Mouse (Mus musculus) brain, embryonic 14.5 days (tissue): Measurements from ENCODE around the gene Lhfpl2. TPM values are rescaled to one million over a fixed set of nuclear protein-coding genes. Genes with fewer than 3 reads are reported as not detected.

Source experiments
- DNase-seq: peaks from one replicate; pipeline ENCODE4 v3.0.0-alpha.2; 2011; ENCODE audit warnings: low read depth
- CTCF ChIP-seq: fragments of 200-500 bp; IDR thresholded peaks from 2 replicates; pipeline ENCODE4 v1.5.1; 2012; ENCODE audit warnings: inconsistent platforms, mild to moderate bottlenecking, moderate library complexity, borderline replicate concordance; ENCODE audit not compliant: insufficient read depth, insufficient read length; ENCODE audit errors: extremely low read depth
- POLR2A ChIP-seq: fragments of 200-500 bp; IDR thresholded peaks from 2 replicates; pipeline ENCODE4 v1.6.1; 2012; ENCODE audit warnings: mild to moderate bottlenecking, inconsistent platforms, borderline replicate concordance; ENCODE audit not compliant: poor library complexity, insufficient read depth, insufficient read length, severe bottlenecking; ENCODE audit errors: extremely low read depth
- polyA plus RNA-seq: library from polyadenylated mRNA; depleted of rRNA; stranded (reverse); fragments of >200 nt; gene quantifications from 2 replicates; pipeline ENCODE4 v1.2.3, GENCODE M21; 2012

Lhfpl2 gene
- polyA plus RNA-seq, 1 experiment: 19.3 TPM

GRCm38 (mm10) chr13:94115476-94115875, 57.9 kb downstream of the Lhfpl2 start:
- TF ChIP-seq CTCF: no peak
- TF ChIP-seq POLR2A: no peak
- no peak for DNase-seq

GRCm38 (mm10) chr13:94116705-94117410, 59.3 kb downstream of the Lhfpl2 start:
- no peak for DNase-seq
- TF ChIP-seq POLR2A: no peak
- no peak for TF ChIP-seq CTCF

- no peak for TF ChIP-seq CTCF
- no peak for DNase-seq
These were observed 59.9 kb downstream of the Lhfpl2 start for GRCm38 (mm10) chr13:94117522-94117921.

- DNase-seq: no peak
- TF ChIP-seq POLR2A: no peak
- peak; percentile 14; the same call in 1 of the 2 replicates for TF ChIP-seq CTCF
These were observed 60.5 kb downstream of the Lhfpl2 start for GRCm38 (mm10) chr13:94118091-94118490.

- TF ChIP-seq POLR2A (no peak), CTCF (no peak)
- DNase-seq: no peak
These were observed 61.7 kb downstream of the Lhfpl2 start for GRCm38 (mm10) chr13:94119309-94119708.

- no peak for DNase-seq
- TF ChIP-seq POLR2A (no peak), CTCF (no peak)
These were observed 65.4 kb downstream of the Lhfpl2 start for GRCm38 (mm10) chr13:94122703-94123592.

- no peak for DNase-seq
- TF ChIP-seq CTCF: no peak
- TF ChIP-seq POLR2A: no peak
These were observed 72.8 kb downstream of the Lhfpl2 start for GRCm38 (mm10) chr13:94130394-94130793.

- TF ChIP-seq CTCF (no peak), POLR2A (no peak)
- no peak for DNase-seq
These were observed 73.5 kb downstream of the Lhfpl2 start for GRCm38 (mm10) chr13:94131135-94131534.

- no peak for DNase-seq
These were observed 74.8 kb downstream of the Lhfpl2 start for GRCm38 (mm10) chr13:94132187-94132995.

GRCm38 (mm10) chr13:94134646-94135045, 77.0 kb downstream of the Lhfpl2 start:
- DNase-seq: no peak
- TF ChIP-seq CTCF: no peak
- no peak for TF ChIP-seq POLR2A

More at GRCm38 (mm10) chr13:94132187-94132995, 74.8 kb downstream of the Lhfpl2 start:
- TF ChIP-seq CTCF: no peak
- no peak for TF ChIP-seq POLR2A

- TF ChIP-seq POLR2A (no peak), CTCF (no peak)
- DNase-seq: no peak
These were observed 77.6 kb downstream of the Lhfpl2 start for GRCm38 (mm10) chr13:94135180-94135579.

GRCm38 (mm10) chr13:94139713-94140445, 82.3 kb downstream of the Lhfpl2 start:
- no peak for TF ChIP-seq POLR2A
- no peak for TF ChIP-seq CTCF
- DNase-seq: no peak
